Mouse (Mus musculus) midbrain, postnatal 0 days (tissue): Measurements from ENCODE around the gene Syt17. TPM values are rescaled to one million over a fixed set of nuclear protein-coding genes. Genes with fewer than 3 reads are reported as not detected.

Experiments used
- ATAC-seq: fragments of 200-750 bp; cut with Nextera tagmentation; 2 replicates; pipeline ENCODE4 v1.8.0; 2017; ENCODE audit warnings: moderate number of reproducible peaks, mild to moderate bottlenecking, moderate TSS enrichment, moderate library complexity; ENCODE audit not compliant: low FRiP score
- DNase-seq: peaks from one replicate; pipeline ENCODE4 v3.0.0-alpha.2; 2015; ENCODE audit warnings: low spot score
- H3K27ac ChIP-seq: fragments of 300-500 bp; sonication (generic); 2 replicates; pipeline ENCODE4 v1.5.1; 2014; ENCODE audit warnings: low read depth, mild to moderate bottlenecking, low read length, mixed read lengths
- H3K27me3 ChIP-seq: fragments of 300-500 bp; sonication (generic); 2 replicates; pipeline ENCODE4 v1.6.1; 2014; ENCODE audit warnings: low read length, control low read depth, mixed read lengths; ENCODE audit not compliant: insufficient read depth
- H3K36me3 ChIP-seq: fragments of 300-500 bp; sonication (generic); 2 replicates; pipeline ENCODE4 v1.6.1; 2014; ENCODE audit warnings: low read length, control low read depth, mixed read lengths; ENCODE audit not compliant: insufficient read depth
- H3K4me1 ChIP-seq: fragments of 300-500 bp; sonication (generic); 2 replicates; pipeline ENCODE4 v1.6.1; 2014; ENCODE audit warnings: mild to moderate bottlenecking, control low read depth, antibody characterized with exemption, low read length, mixed read lengths; ENCODE audit not compliant: insufficient read depth
- H3K4me2 ChIP-seq: fragments of 300-500 bp; sonication (generic); 2 replicates; pipeline ENCODE4 v1.6.1; 2014; ENCODE audit warnings: low read depth, mild to moderate bottlenecking, low read length, mixed read lengths; ENCODE audit not compliant: poor library complexity, severe bottlenecking
- H3K4me3 ChIP-seq: fragments of 300-500 bp; sonication (generic); 2 replicates; pipeline ENCODE4 v1.5.1; 2014; ENCODE audit warnings: low read depth, mild to moderate bottlenecking, low read length, moderate library complexity
- H3K9ac ChIP-seq: fragments of 300-500 bp; sonication (generic); replicated peaks from 2 replicates; pipeline ENCODE4 v1.6.1; 2014; ENCODE audit warnings: mild to moderate bottlenecking, low read length, moderate library complexity, mixed read lengths; ENCODE audit not compliant: poor library complexity, severe bottlenecking
- H3K9me3 ChIP-seq: fragments of 300-500 bp; sonication (generic); 2 replicates; pipeline ENCODE4 v1.6.1; 2016; ENCODE audit warnings: low read length, control low read depth
- CTCF ChIP-seq: IDR thresholded peaks from 2 replicates; pipeline ENCODE4 v1.5.1; 2016; ENCODE audit warnings: antibody characterized with exemption, mild to moderate bottlenecking
- WGBS: fragments of 180-500 bp; shearing (Covaris S2); extraction: QIAGEN DNeasy Blood & Tissue Kit; methylation state at CpG from one replicate; pipeline ENCODE4 v1.1.7; 2014; 5-methylcytosine and 5-hydroxymethylcytosine counted together
- polyA plus RNA-seq: library from polyadenylated mRNA; unstranded; fragments of >200 nt; fragmentation: Nextera tagmentation; extraction: Ambion mirVana; gene quantifications from 2 replicates; pipeline ENCODE4 v1.2.1, GENCODE M21; 2015
- total RNA-seq: library from RNA; depleted of rRNA; stranded (reverse); fragments of >200 nt; gene quantifications from 2 replicates; pipeline ENCODE4 v1.2.3, GENCODE M21; 2014

Gene Syt17
- total and polyA plus RNA-seq, 2 experiments from 2014 or later: 31.6 to 61.3 TPM

- no peak overlapping the region for H3K4me3 ChIP-seq
- ATAC-seq (no peak), DNase-seq (no peak)
- 0 out of 2 replicates have a peak, but pooled peaks cover 4% of the 10 kb centered on the region for H3K4me1 ChIP-seq
- H3K4me2 ChIP-seq: no peak overlapping the region
- no peak overlapping the region for H3K27ac ChIP-seq
- no peaks in the 10 kb centered on the region for H3K27me3 ChIP-seq
- H3K9me3 ChIP-seq: no peaks in the 10 kb centered on the region
- WGBS: 35% methylated on average over 2 of the region's 2 CpGs
- no peak for TF ChIP-seq CTCF
- no peak overlapping the region for H3K9ac ChIP-seq
- H3K36me3 ChIP-seq: no peaks in the 10 kb centered on the region
These were observed 4.9 kb upstream of the Syt17 start for GRCm38 (mm10) chr7:118452940-118453339.

GRCm38 (mm10) chr7:118447291-118448133, 510 bp downstream of the Syt17 start:
- Histone ChIP-seq H3K9me3 (no peaks in the 10 kb centered on the region), H3K4me2 (peak overlapping the region; percentile 89), H3K9ac (peak overlapping the region; percentile 59), H3K27ac (no peak overlapping the region), H3K4me1 (peaks cover 11% of the 10 kb centered on the region; the same call in 1 of the 2 replicates), H3K36me3 (no peaks in the 10 kb centered on the region), H3K27me3 (no peaks in the 10 kb centered on the region), H3K4me3 (peak overlapping the region; percentile 68)
- TF ChIP-seq CTCF: no peak
- DNase-seq (peak; percentile 32), ATAC-seq (peak; percentile 41; the same call in 1 of the 2 replicates)
- under 1% methylated on average over 65 of the region's 65 CpGs for WGBS

- Histone ChIP-seq H3K27ac (no peak overlapping the region), H3K4me1 (peaks cover 11% of the 10 kb centered on the region; the same call in 1 of the 2 replicates), H3K27me3 (no peaks in the 10 kb centered on the region), H3K4me2 (no peak overlapping the region), H3K9me3 (no peaks in the 10 kb centered on the region), H3K36me3 (no peaks in the 10 kb centered on the region), H3K4me3 (no peak overlapping the region), H3K9ac (no peak overlapping the region)
- ATAC-seq (no peak), DNase-seq (no peak)
- TF ChIP-seq CTCF: no peak
- 74% methylated on average over 7 of the region's 7 CpGs for WGBS
These were observed 4.0 kb downstream of the Syt17 start for GRCm38 (mm10) chr7:118443895-118444485.

- Histone ChIP-seq H3K27me3 (no peaks in the 10 kb centered on the region), H3K9ac (no peak overlapping the region), H3K4me1 (peaks cover 8% of the 10 kb centered on the region; the same call in 1 of the 2 replicates), H3K4me2 (peak overlapping the region; percentile 24; the same call in 1 of the 2 replicates), H3K9me3 (no peaks in the 10 kb centered on the region), H3K36me3 (no peaks in the 10 kb centered on the region), H3K27ac (no peak overlapping the region), H3K4me3 (no peak overlapping the region)
- TF ChIP-seq CTCF: no peak
- WGBS: 5% methylated on average over 9 of the region's 9 CpGs
- DNase-seq: peak; percentile 24
- no peak for ATAC-seq
These were observed 4.7 kb downstream of the Syt17 start for GRCm38 (mm10) chr7:118443371-118443770.

GRCm38 (mm10) chr7:118441535-118441934, 6.5 kb downstream of the Syt17 start:
- Histone ChIP-seq H3K36me3 (no peaks in the 10 kb centered on the region), H3K4me2 (no peak overlapping the region), H3K9me3 (no peaks in the 10 kb centered on the region), H3K27ac (no peak overlapping the region), H3K9ac (no peak overlapping the region), H3K4me1 (no peaks in the 10 kb centered on the region), H3K27me3 (no peaks in the 10 kb centered on the region), H3K4me3 (no peak overlapping the region)
- no peak for TF ChIP-seq CTCF
- WGBS: 92% methylated on average over 6 of the region's 6 CpGs
- ATAC-seq (no peak), DNase-seq (no peak)
